Mouse (Mus musculus) embryonic facial prominence, embryonic 11.5 days (tissue): ENCODE measurements around the gene Samd14. TPM values are rescaled to one million over a fixed set of nuclear protein-coding genes. Genes with fewer than 3 reads are reported as not detected.

ENCODE experiments used
- ATAC-seq: fragments of 200-750 bp; cut with Nextera tagmentation; replicated peaks from 2 replicates; pipeline ENCODE4 v1.8.0; 2017; ENCODE audit warnings: low read depth; ENCODE audit not compliant: insufficient number of reproducible peaks, low FRiP score, low TSS enrichment
- DNase-seq: peaks from one replicate; pipeline ENCODE4 v3.0.0-alpha.2; 2015; ENCODE audit warnings: low spot score
- H3K27ac ChIP-seq: fragments of 300-500 bp; sonication (generic); replicated peaks from 2 replicates; pipeline ENCODE4 v1.5.1; 2014; ENCODE audit warnings: mild to moderate bottlenecking, low read depth, low read length, control low read depth
- H3K27me3 ChIP-seq: fragments of 300-500 bp; sonication (generic); 2 replicates; pipeline ENCODE4 v1.6.1; 2014; ENCODE audit warnings: mild to moderate bottlenecking, low read length, moderate library complexity, mixed read lengths; ENCODE audit not compliant: control insufficient read depth, insufficient read depth
- H3K36me3 ChIP-seq: fragments of 300-500 bp; sonication (generic); replicated peaks from 2 replicates; pipeline ENCODE4 v1.6.1; 2014; ENCODE audit warnings: low read depth, mild to moderate bottlenecking, low read length, moderate library complexity, mixed read lengths; ENCODE audit not compliant: control insufficient read depth, insufficient read depth
- H3K4me1 ChIP-seq: fragments of 300-500 bp; sonication (generic); 2 replicates; pipeline ENCODE4 v1.6.1; 2014; ENCODE audit warnings: low read length, mixed read lengths; ENCODE audit not compliant: control insufficient read depth, insufficient read depth
- H3K4me2 ChIP-seq: fragments of 300-500 bp; sonication (generic); 2 replicates; pipeline ENCODE4 v1.6.1; 2014; ENCODE audit warnings: low read depth, mild to moderate bottlenecking, control low read depth, low read length, moderate library complexity
- H3K4me3 ChIP-seq: fragments of 300-500 bp; sonication (generic); 2 replicates; pipeline ENCODE4 v1.5.1; 2014; ENCODE audit warnings: low read depth, low read length, control low read depth
- H3K9ac ChIP-seq: fragments of 300-500 bp; sonication (generic); replicated peaks from 2 replicates; pipeline ENCODE4 v1.6.1; 2014; ENCODE audit warnings: mild to moderate bottlenecking, control low read depth, low read length
- H3K9me3 ChIP-seq: fragments of 300-500 bp; sonication (generic); replicated peaks from 2 replicates; pipeline ENCODE4 v1.6.1; 2016; ENCODE audit warnings: mild to moderate bottlenecking, low read length, inconsistent platforms, mixed read lengths; ENCODE audit not compliant: control insufficient read depth
- WGBS: fragments of 180-500 bp; shearing (Covaris S2); extraction: QIAGEN DNeasy Blood & Tissue Kit; methylation state at CpG from one replicate; pipeline ENCODE4 v1.1.7; 2014; 5-methylcytosine and 5-hydroxymethylcytosine counted together
- polyA plus RNA-seq: library from polyadenylated mRNA; unstranded; fragments of >200 nt; fragmentation: Nextera tagmentation; extraction: Ambion mirVana; gene quantifications from 2 replicates; pipeline ENCODE4 v1.2.1, GENCODE M21; 2014

Gene Samd14
- polyA plus RNA-seq, 1 experiment from 2014 or later = 31.1 TPM

- WGBS = 93% methylated on average over 6 of the region's 6 CpGs
- Histone ChIP-seq H3K36me3 (peaks cover 13% of the 10 kb centered on the region), H3K27ac (no peak overlapping the region), H3K9ac (no peak overlapping the region), H3K4me3 (no peak overlapping the region), H3K27me3 (no peaks in the 10 kb centered on the region), H3K4me2 (no peak overlapping the region), H3K9me3 (no peaks in the 10 kb centered on the region), H3K4me1 (peaks cover 18% of the 10 kb centered on the region)
- DNase-seq = no peak
- ATAC-seq = no peak
Measured at GRCm38 (mm10) chr11:94996984-94997383, 12.7 kb upstream of the Samd14 start.

GRCm38 (mm10) chr11:94997596-94997995 is 12.1 kb upstream of the Samd14 start:
- no peak overlapping the region for H3K9ac ChIP-seq
- H3K9me3 ChIP-seq = no peaks in the 10 kb centered on the region
- WGBS = 65% methylated on average over 5 of the region's 5 CpGs
- ATAC-seq (no peak), DNase-seq (no peak)
- H3K4me2 ChIP-seq = no peak overlapping the region
- H3K4me3 ChIP-seq = no peak overlapping the region
- peaks cover 19% of the 10 kb centered on the region for H3K36me3 ChIP-seq
- no peak overlapping the region for H3K27ac ChIP-seq
- no peaks in the 10 kb centered on the region for H3K27me3 ChIP-seq
- peaks cover 18% of the 10 kb centered on the region for H3K4me1 ChIP-seq

- Histone ChIP-seq H3K27ac (no peak overlapping the region), H3K36me3 (peaks cover 21% of the 10 kb centered on the region), H3K27me3 (no peaks in the 10 kb centered on the region), H3K9me3 (no peaks in the 10 kb centered on the region), H3K4me1 (peaks cover 18% of the 10 kb centered on the region), H3K4me2 (no peak overlapping the region; the same call in 1 of the 2 replicates), H3K9ac (no peak overlapping the region), H3K4me3 (no peak overlapping the region)
- DNase-seq = no peak
- ATAC-seq = no peak
- WGBS = 87% methylated on average over 16 of the region's 16 CpGs
Measured at GRCm38 (mm10) chr11:94998041-94998531, 11.6 kb upstream of the Samd14 start.

- Histone ChIP-seq H3K4me2 (no peak overlapping the region), H3K4me3 (no peak overlapping the region), H3K27ac (no peak overlapping the region), H3K4me1 (peaks cover 5% of the 10 kb centered on the region), H3K9me3 (no peaks in the 10 kb centered on the region), H3K9ac (no peak overlapping the region), H3K36me3 (peaks cover 21% of the 10 kb centered on the region), H3K27me3 (no peaks in the 10 kb centered on the region)
- WGBS = 78% methylated on average over 8 of the region's 8 CpGs
- ATAC-seq (no peak), DNase-seq (no peak)
Measured at GRCm38 (mm10) chr11:95000128-95000527, 9.6 kb upstream of the Samd14 start.

GRCm38 (mm10) chr11:95000548-95000947 is 9.1 kb upstream of the Samd14 start:
- DNase-seq (no peak), ATAC-seq (no peak)
- Histone ChIP-seq H3K4me1 (peaks cover 5% of the 10 kb centered on the region), H3K27ac (0 out of 2 replicates have a peak overlapping the region, but pooled peaks have one; percentile 13), H3K27me3 (no peaks in the 10 kb centered on the region), H3K4me3 (no peak overlapping the region), H3K9ac (no peak overlapping the region; the same call in 1 of the 2 replicates), H3K9me3 (no peaks in the 10 kb centered on the region), H3K4me2 (no peak overlapping the region), H3K36me3 (peaks cover 21% of the 10 kb centered on the region)
- WGBS = 44% methylated on average over 4 of the region's 4 CpGs

GRCm38 (mm10) chr11:95001058-95001457 is 8.6 kb upstream of the Samd14 start:
- Histone ChIP-seq H3K4me3 (no peak overlapping the region), H3K4me2 (peak overlapping the region; percentile 7; the same call in 1 of the 2 replicates), H3K36me3 (peaks cover 21% of the 10 kb centered on the region), H3K27me3 (no peaks in the 10 kb centered on the region), H3K9me3 (no peaks in the 10 kb centered on the region), H3K9ac (no peak overlapping the region; the same call in 1 of the 2 replicates), H3K27ac (0 out of 2 replicates have a peak overlapping the region, but pooled peaks have one; percentile 13), H3K4me1 (peaks cover 5% of the 10 kb centered on the region)
- ATAC-seq (peak; percentile 45), DNase-seq (peak; percentile 80)
- 2% methylated on average over 8 of the region's 8 CpGs for WGBS

- 87% methylated on average over 21 of the region's 21 CpGs for WGBS
- Histone ChIP-seq H3K27ac (no peak overlapping the region), H3K4me2 (no peak overlapping the region), H3K36me3 (peaks cover 18% of the 10 kb centered on the region), H3K27me3 (no peaks in the 10 kb centered on the region), H3K9ac (no peak overlapping the region), H3K4me1 (peaks cover 5% of the 10 kb centered on the region), H3K9me3 (no peaks in the 10 kb centered on the region), H3K4me3 (no peak overlapping the region)
- ATAC-seq (no peak), DNase-seq (no peak)
Measured at GRCm38 (mm10) chr11:95001584-95002347, 7.9 kb upstream of the Samd14 start.

GRCm38 (mm10) chr11:95002705-95003104 is 7.0 kb upstream of the Samd14 start:
- no peak for ATAC-seq
- Histone ChIP-seq H3K4me3 (no peak overlapping the region), H3K4me2 (no peak overlapping the region), H3K4me1 (peaks cover 5% of the 10 kb centered on the region), H3K9me3 (no peaks in the 10 kb centered on the region), H3K27me3 (no peaks in the 10 kb centered on the region), H3K9ac (no peak overlapping the region), H3K36me3 (peaks cover 15% of the 10 kb centered on the region), H3K27ac (no peak overlapping the region)
- no peak for DNase-seq
- 95% methylated on average over 8 of the region's 8 CpGs for WGBS
